Mouse (Mus musculus) limb, embryonic 12.5 days (tissue): ENCODE data around the gene Mtcl1. TPM values are rescaled to one million over a fixed set of nuclear protein-coding genes. Genes with fewer than 3 reads are reported as not detected.

ENCODE experiments used
- ATAC-seq: fragments of 200-750 bp; cut with Nextera tagmentation; 2 replicates; pipeline ENCODE4 v1.8.0; 2017; ENCODE audit warnings: low read depth, moderate TSS enrichment; ENCODE audit not compliant: insufficient number of reproducible peaks, insufficient read depth, low FRiP score, low TSS enrichment
- H3K27ac ChIP-seq: fragments of 300-500 bp; sonication (generic); 2 replicates; pipeline ENCODE4 v1.5.1; 2016; ENCODE audit warnings: mild to moderate bottlenecking, moderate library complexity
- H3K27me3 ChIP-seq: fragments of 300-500 bp; sonication (generic); 2 replicates; pipeline ENCODE4 v1.6.1; 2016; ENCODE audit warnings: mild to moderate bottlenecking, moderate library complexity
- H3K36me3 ChIP-seq: fragments of 300-500 bp; sonication (generic); 2 replicates; pipeline ENCODE4 v1.6.1; 2016; ENCODE audit warnings: mild to moderate bottlenecking, moderate library complexity
- H3K4me1 ChIP-seq: fragments of 300-500 bp; sonication (generic); replicated peaks from 2 replicates; pipeline ENCODE4 v1.6.1; 2016
- H3K4me2 ChIP-seq: fragments of 300-500 bp; sonication (generic); 2 replicates; pipeline ENCODE4 v1.6.1; 2016; ENCODE audit warnings: mild to moderate bottlenecking, moderate library complexity
- H3K4me3 ChIP-seq: fragments of 300-500 bp; sonication (generic); replicated peaks from 2 replicates; pipeline ENCODE4 v1.5.1; 2016; ENCODE audit warnings: mild to moderate bottlenecking
- H3K9ac ChIP-seq: fragments of 300-500 bp; sonication (generic); replicated peaks from 2 replicates; pipeline ENCODE4 v1.6.1; 2016; ENCODE audit warnings: mild to moderate bottlenecking, moderate library complexity
- H3K9me3 ChIP-seq: fragments of 300-500 bp; sonication (generic); 2 replicates; pipeline ENCODE4 v1.6.1; 2016; ENCODE audit warnings: mild to moderate bottlenecking, moderate library complexity
- WGBS: fragments of 180-500 bp; shearing (Covaris S2); methylation state at CpG from one replicate; pipeline ENCODE4 v1.1.7; 2016; 5-methylcytosine and 5-hydroxymethylcytosine counted together
- polyA plus RNA-seq: library from polyadenylated mRNA; unstranded; fragments of >200 nt; fragmentation: Nextera tagmentation; extraction: Ambion mirVana; gene quantifications from 2 replicates; pipeline ENCODE4 v1.2.1, GENCODE M21; 2016

Mtcl1 gene
- polyA plus RNA-seq, 1 experiment from 2014 or later: 5.3 TPM

DNA sequence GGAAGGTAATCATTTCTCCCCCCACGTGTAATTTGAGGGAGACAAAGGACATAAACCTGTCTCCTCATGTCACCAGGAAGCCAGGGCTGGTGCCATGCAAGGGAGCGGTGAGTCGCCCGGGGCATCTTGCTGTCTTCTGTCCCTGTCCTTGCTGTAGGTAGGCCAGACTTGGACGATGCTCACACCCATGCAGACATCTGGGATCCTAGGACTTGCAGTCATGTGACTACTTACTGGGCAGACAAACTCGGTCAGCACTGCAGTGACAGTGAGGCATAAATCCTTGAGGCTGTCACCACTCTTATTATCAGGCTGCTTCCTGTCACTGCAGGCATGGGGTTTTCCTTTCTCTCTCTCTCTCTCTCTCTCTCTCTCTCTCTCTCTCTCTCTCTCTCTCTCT lies 107.9 kb downstream of the Mtcl1 start:
- Histone ChIP-seq H3K4me1 (no peaks in the 10 kb centered on the region), H3K4me2 (no peak overlapping the region), H3K4me3 (no peak overlapping the region), H3K9me3 (no peaks in the 10 kb centered on the region), H3K27ac (no peak overlapping the region), H3K36me3 (peaks cover 20% of the 10 kb centered on the region), H3K27me3 (no peaks in the 10 kb centered on the region), H3K9ac (no peak overlapping the region)
- WGBS: 80% methylated on average over 6 of the region's 6 CpGs
- no peak for ATAC-seq

DNA sequence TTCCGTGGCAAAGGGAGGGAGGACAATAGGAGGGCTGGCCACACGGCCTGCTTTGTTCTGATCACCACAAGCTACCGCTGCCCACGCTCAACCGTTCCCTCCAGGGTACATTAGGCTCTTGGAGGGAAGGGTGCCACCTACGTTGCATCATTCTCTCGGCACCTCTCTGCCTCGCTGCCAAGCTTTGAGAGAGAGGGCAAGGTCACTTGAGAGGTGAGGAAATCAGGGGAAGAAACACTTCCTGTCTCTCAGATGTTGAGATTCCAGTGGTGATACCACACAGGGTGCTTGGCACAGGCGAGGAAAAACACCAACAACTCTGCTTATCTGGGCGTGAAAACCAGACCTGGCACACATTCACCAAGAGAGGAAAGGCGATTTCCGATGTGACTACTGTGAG lies 108.8 kb downstream of the Mtcl1 start:
- Histone ChIP-seq H3K9me3 (no peaks in the 10 kb centered on the region), H3K27me3 (no peaks in the 10 kb centered on the region), H3K9ac (no peak overlapping the region), H3K4me1 (no peaks in the 10 kb centered on the region), H3K4me2 (no peak overlapping the region), H3K36me3 (peaks cover 20% of the 10 kb centered on the region), H3K4me3 (no peak overlapping the region), H3K27ac (no peak overlapping the region)
- ATAC-seq: no peak
- WGBS: 82% methylated on average over 12 of the region's 12 CpGs

DNA sequence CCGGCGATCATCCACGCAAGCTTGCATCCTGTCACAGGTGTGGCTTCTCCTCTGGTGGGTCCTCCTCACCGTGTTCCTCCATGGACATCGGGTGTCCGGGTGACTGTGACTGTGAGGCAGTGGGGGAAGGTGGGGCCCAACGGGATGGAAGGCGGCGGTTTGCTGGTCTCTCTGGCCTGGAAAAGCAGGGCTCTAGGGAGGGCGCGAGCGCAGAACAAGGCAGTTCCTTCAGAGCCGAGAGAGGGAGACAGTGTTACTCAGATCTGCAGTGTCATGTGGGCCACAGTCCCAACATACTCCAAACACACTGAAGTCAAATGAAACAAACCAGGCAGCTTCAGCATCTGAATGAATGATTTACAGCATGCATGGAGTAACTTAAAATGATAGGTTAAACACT lies 111.6 kb downstream of the Mtcl1 start:
- Histone ChIP-seq H3K4me3 (no peak overlapping the region), H3K4me2 (no peak overlapping the region), H3K9me3 (no peaks in the 10 kb centered on the region), H3K27ac (no peak overlapping the region), H3K4me1 (no peaks in the 10 kb centered on the region), H3K9ac (no peak overlapping the region), H3K36me3 (peaks cover 5% of the 10 kb centered on the region; the same call in 1 of the 2 replicates), H3K27me3 (no peaks in the 10 kb centered on the region)
- WGBS: 92% methylated on average over 13 of the region's 13 CpGs
- no peak for ATAC-seq

DNA sequence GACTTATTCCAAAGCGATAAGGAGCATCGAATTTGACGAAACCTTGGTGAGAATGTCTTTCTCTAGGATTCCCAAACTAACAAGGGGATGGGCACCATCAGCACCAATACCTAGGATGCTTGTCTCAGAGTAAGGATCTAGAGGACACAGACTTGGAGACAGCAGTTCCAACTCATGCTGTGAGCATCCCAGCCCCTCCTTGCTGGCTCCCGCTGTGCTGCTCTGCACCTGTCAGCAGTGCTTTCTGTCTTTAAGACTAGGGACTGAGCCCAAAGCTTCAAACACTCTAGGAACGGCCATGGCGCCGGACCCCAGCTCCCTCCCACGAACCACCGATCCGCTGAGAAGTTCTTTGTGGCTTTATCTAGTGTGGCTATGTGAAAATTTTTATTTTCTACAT lies 114.0 kb downstream of the Mtcl1 start:
- no peak overlapping the region for H3K4me2 ChIP-seq
- H3K4me3 ChIP-seq: no peak overlapping the region
- 92% methylated on average over 10 of the region's 10 CpGs for WGBS
- H3K9ac ChIP-seq: no peak overlapping the region
- H3K9me3 ChIP-seq: no peaks in the 10 kb centered on the region
- H3K27me3 ChIP-seq: no peaks in the 10 kb centered on the region
- no peaks in the 10 kb centered on the region for H3K36me3 ChIP-seq
- no peak overlapping the region for H3K27ac ChIP-seq
- no peaks in the 10 kb centered on the region for H3K4me1 ChIP-seq
- ATAC-seq: no peak

DNA sequence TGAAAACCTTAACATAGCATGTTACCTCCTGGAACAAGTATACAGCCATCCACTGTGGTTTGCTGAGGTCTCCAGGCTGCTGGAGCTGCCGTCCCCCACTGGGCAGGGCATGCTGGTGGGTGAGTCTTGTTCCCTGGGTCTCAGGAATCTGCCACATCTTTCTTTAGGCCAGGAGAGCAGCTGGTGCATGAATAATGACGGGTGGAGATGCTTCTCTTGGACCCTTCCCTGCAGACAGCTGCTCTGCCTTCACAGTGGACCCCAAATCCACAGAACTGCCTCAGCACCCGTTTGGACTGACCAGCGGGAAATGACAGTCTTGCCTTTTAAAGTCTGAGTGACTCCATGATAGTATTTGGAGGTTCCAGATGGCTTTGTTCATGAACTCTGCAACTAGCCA lies 114.7 kb downstream of the Mtcl1 start:
- Histone ChIP-seq H3K27me3 (no peaks in the 10 kb centered on the region), H3K4me1 (no peaks in the 10 kb centered on the region), H3K27ac (no peak overlapping the region), H3K4me3 (no peak overlapping the region), H3K36me3 (no peaks in the 10 kb centered on the region), H3K9me3 (no peaks in the 10 kb centered on the region), H3K9ac (no peak overlapping the region), H3K4me2 (no peak overlapping the region)
- ATAC-seq: no peak
- 60% methylated on average over 4 of the region's 4 CpGs for WGBS

DNA sequence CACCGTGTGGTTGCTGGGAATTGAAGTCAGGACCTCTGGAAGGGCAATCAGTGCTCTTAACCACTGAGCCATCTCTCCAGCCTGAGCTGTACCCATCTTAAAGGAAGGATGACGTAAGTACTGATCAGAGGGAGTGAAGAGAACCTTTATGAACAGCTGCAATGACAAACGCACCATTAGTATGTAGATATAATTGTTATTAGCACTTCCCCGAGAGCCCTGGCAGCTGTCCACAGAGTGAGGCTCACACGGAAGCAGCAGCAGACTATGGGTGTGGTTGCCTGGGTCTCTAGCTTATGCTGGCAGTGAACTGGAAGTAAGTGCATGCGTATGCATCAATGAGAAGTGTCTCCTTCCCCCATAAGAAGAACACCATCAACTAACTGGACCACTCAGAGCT lies 118.3 kb downstream of the Mtcl1 start:
- Histone ChIP-seq H3K27ac (no peak overlapping the region), H3K4me1 (no peaks in the 10 kb centered on the region), H3K27me3 (no peaks in the 10 kb centered on the region), H3K4me3 (no peak overlapping the region), H3K4me2 (no peak overlapping the region), H3K9ac (no peak overlapping the region), H3K9me3 (peaks cover 4% of the 10 kb centered on the region; the same call in 1 of the 2 replicates), H3K36me3 (no peaks in the 10 kb centered on the region)
- no peak for ATAC-seq
- 73% methylated on average over 6 of the region's 6 CpGs for WGBS

DNA sequence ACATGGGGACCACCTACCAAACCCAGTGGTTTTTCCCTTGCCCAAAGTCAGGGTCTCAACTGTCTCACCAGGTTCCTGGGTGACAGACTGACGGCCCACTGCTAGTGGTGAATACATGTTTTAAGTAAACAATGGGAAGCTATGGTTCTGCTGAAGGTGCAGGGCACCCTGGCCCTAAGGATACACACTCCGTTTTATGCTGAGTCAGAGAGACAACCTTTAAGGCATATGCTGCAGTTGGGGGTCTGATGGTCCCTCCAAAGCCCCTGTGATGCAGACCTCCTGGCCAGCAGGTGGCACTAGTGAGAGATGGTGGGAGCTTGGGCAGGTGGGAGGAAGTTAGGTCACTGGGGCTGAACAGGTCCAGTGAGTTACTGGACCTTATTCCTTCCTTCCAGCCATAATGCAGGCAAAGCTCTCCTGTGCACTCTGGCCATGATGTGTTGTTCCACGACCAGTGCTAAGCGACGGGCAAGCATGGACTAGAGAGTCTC lies 123.0 kb downstream of the Mtcl1 start:
- WGBS: 86% methylated on average over 5 of the region's 5 CpGs
- Histone ChIP-seq H3K9me3 (peaks cover 4% of the 10 kb centered on the region; the same call in 1 of the 2 replicates), H3K4me3 (no peak overlapping the region), H3K4me1 (no peaks in the 10 kb centered on the region), H3K9ac (no peak overlapping the region), H3K27me3 (no peaks in the 10 kb centered on the region; the same call in 1 of the 2 replicates), H3K4me2 (no peak overlapping the region), H3K36me3 (no peaks in the 10 kb centered on the region), H3K27ac (no peak overlapping the region)
- ATAC-seq: no peak

DNA sequence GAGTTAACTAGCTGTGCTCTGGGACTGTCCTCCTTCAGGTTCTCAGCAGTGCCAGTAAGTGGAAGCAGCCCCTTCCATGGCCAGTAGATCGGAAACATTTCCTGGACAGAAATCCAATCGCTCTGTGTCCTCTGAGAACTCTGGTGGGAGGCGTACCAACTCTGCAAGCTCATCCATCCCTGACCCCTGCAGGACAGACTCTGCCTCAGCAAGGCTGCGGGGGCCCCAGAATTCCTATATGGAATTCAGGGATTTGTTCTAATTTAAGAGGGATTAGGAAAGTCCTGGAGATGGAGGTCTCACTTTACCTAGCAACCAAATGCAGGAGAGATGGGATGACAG lies 123.4 kb downstream of the Mtcl1 start:
- Histone ChIP-seq H3K4me1 (no peaks in the 10 kb centered on the region), H3K9ac (no peak overlapping the region), H3K4me2 (no peak overlapping the region), H3K27ac (no peak overlapping the region), H3K4me3 (no peak overlapping the region), H3K27me3 (no peaks in the 10 kb centered on the region; the same call in 1 of the 2 replicates), H3K36me3 (no peaks in the 10 kb centered on the region), H3K9me3 (peaks cover 4% of the 10 kb centered on the region; the same call in 1 of the 2 replicates)
- WGBS: 81% methylated on average over 4 of the region's 4 CpGs
- no peak for ATAC-seq

DNA sequence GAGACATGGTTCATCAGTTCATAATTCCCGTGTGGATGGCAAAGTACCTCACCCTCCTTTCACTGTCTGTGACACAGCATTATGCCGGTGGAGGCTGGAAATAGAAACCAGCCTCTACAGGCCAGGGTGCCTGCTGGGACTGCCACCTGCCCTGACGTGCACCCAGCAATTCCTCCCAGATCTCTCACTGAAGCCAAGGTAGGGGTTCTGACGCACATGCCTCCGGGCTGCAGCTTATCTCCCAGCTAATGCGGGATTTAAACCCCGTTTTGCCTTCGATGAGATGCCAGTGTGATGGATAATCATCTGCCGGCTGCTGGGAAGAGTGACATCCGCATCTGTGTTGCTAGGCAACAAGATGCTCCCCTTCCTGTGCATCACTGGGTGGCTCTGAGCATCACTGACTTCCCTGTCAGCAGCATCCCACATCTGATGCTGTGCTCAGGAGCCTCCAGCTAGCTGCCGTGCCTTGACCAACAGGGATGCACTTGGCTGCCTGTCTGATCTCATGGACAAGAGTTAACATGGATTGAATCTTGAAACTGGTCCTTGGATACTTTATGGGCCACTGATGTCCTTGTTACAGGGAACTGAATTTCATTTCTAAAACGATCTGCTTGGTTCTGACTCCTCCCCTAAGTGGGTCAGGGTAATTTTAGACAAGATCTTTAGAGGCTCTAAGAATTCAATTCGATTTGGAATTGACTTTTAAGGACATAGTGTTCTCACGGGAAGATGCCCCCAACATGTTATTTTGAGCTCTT lies 123.9 kb downstream of the Mtcl1 start:
- ATAC-seq: no peak
- Histone ChIP-seq H3K27ac (no peak overlapping the region), H3K36me3 (no peaks in the 10 kb centered on the region), H3K4me2 (no peak overlapping the region), H3K27me3 (no peaks in the 10 kb centered on the region; the same call in 1 of the 2 replicates), H3K9me3 (peaks cover 4% of the 10 kb centered on the region; the same call in 1 of the 2 replicates), H3K4me3 (no peak overlapping the region), H3K4me1 (no peaks in the 10 kb centered on the region), H3K9ac (no peak overlapping the region)
- 62% methylated on average over 14 of the region's 14 CpGs for WGBS

DNA sequence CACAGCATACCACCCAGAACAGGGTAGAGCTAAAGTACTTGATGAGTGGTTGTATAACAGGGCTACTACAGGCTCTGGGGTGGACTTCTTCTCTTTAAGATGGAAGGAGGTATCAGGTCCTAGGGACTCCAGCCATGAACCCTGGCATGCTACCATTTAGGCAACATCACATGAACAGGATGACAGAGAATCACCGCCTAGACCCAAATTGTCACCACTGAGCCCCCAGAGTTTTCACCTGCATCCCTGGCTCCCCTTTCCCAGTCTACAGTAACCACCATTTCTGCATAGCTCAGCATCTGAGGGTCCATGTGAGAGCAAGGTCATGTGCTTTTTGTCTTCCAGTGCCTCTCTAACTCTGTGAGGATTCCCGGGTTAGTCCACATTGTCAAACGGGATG lies 124.7 kb downstream of the Mtcl1 start:
- H3K9me3 ChIP-seq: peaks cover 4% of the 10 kb centered on the region; the same call in 1 of the 2 replicates
- no peaks in the 10 kb centered on the region; the same call in 1 of the 2 replicates for H3K27me3 ChIP-seq
- H3K9ac ChIP-seq: no peak overlapping the region
- no peaks in the 10 kb centered on the region for H3K36me3 ChIP-seq
- no peak for ATAC-seq
- no peak overlapping the region for H3K4me2 ChIP-seq
- no peak overlapping the region for H3K27ac ChIP-seq
- H3K4me1 ChIP-seq: no peaks in the 10 kb centered on the region
- no peak overlapping the region for H3K4me3 ChIP-seq
- 82% methylated on average over 3 of the region's 3 CpGs for WGBS

DNA sequence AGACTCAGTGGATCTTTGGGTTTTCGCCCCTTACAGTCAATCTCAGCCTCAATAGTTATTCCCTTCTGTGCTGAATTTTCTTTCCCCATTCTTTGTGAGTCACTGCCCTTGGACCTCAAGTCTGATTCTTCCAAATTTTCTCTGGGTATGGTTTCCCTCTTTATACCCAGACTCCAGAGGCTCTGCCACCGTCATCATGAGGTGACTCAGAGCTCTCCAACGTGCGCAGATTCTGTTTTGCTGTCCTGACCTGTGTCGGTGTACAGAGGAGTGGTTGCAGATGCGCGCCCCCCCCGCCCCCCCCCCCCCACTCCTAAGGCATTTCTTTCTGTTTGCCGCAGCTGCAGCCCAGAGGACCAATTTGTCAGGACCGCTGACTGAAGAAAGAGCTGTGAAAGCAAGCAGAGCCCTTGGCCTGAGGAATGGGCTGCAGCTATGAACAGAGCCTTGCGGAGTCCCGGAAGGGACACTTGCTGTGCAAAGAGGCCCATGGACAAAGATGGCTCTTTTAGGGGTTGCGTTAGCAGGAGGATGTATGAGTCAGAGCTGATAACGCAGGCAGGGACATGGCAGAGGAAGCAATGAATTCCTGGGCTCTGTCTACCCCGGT lies 126.8 kb downstream of the Mtcl1 start:
- no peak overlapping the region for H3K9ac ChIP-seq
- H3K27ac ChIP-seq: no peak overlapping the region
- H3K4me3 ChIP-seq: no peak overlapping the region
- H3K9me3 ChIP-seq: peaks cover 2% of the 10 kb centered on the region; the same call in 1 of the 2 replicates
- 77% methylated on average over 15 of the region's 15 CpGs for WGBS
- H3K36me3 ChIP-seq: no peaks in the 10 kb centered on the region
- no peak overlapping the region for H3K4me2 ChIP-seq
- no peak for ATAC-seq
- no peaks in the 10 kb centered on the region; the same call in 1 of the 2 replicates for H3K27me3 ChIP-seq
- H3K4me1 ChIP-seq: no peaks in the 10 kb centered on the region
